Comparison of ENCODE assay signal across 8 mouse cellular contexts in the genomic region with DNA sequence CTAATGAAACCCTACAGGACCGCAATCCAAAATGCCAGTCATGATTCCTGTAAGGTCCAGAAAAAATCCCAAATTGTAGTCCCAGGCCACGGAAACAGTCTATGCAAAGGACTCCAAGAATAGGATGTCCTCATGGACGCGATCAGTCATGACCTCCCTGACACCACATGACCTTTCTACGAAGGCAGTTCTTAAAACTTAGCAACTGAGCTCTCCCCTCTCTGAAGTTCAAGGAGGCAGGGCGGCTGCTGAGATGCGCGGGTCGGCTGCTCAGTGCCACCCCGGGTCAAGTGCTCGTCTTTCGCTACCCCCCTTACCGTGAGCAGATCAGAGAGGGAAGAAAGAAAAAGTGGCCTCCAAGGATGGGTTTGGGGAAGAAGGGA. TPM values are rescaled to one million over a fixed set of nuclear protein-coding genes. Genes with fewer than 3 reads are reported as not detected.
A peak's percentile ranks its signal among the peaks of the same experiment; 100 is the strongest.
DNase-seq lines count a peak whose midpoint lies in the region; ATAC-seq and TF ChIP-seq lines count a peak whose summit lies in the region.

No protein-coding gene starts in this region.

- ATAC-seq in lung, postnatal 0 days = peak; percentile 53
- peak; percentile 41 for ATAC-seq in embryonic facial prominence, embryonic 15.5 days (ENCODE audit: insufficient number of reproducible peaks, low FRiP score, low TSS enrichment, low read depth)
- peak; percentile 50; the same call in 1 of the 2 replicates for ATAC-seq in limb, embryonic 11.5 days (ENCODE audit: insufficient number of reproducible peaks, low FRiP score, low TSS enrichment, low read depth)
- ATAC-seq in neutrophil, adult 5-6 weeks (ENCODE audit: extremely low read depth, insufficient number of reproducible peaks, low FRiP score, poor library complexity, severe bottlenecking) = peak; percentile 4; the same call in 1 of the 2 replicates

- H3K27ac ChIP-seq in lung, postnatal 0 days (ENCODE audit: low read length) = peak overlapping the region; percentile 96
- peak overlapping the region; percentile 99 for H3K27ac ChIP-seq in embryonic facial prominence, embryonic 15.5 days (replicated peaks)
- peak overlapping the region; percentile 88 for H3K27ac ChIP-seq in limb, embryonic 11.5 days (replicated peaks; ENCODE audit: low read depth, low read length)

- peak overlapping the region; percentile 57 for H3K4me3 ChIP-seq in lung, postnatal 0 days (ENCODE audit: low read depth, low read length)
- peak overlapping the region; percentile 71 for H3K4me3 ChIP-seq in embryonic facial prominence, embryonic 15.5 days (replicated peaks)
- H3K4me3 ChIP-seq in limb, embryonic 11.5 days (ENCODE audit: low read depth, low read length) = peak overlapping the region; percentile 61

- no peaks in the 10 kb centered on the region for H3K27me3 ChIP-seq in lung, postnatal 0 days (replicated peaks; ENCODE audit: insufficient read depth, low read length)
- H3K27me3 ChIP-seq in embryonic facial prominence, embryonic 15.5 days = no peaks in the 10 kb centered on the region
- no peaks in the 10 kb centered on the region for H3K27me3 ChIP-seq in limb, embryonic 11.5 days (ENCODE audit: control insufficient read depth, insufficient read depth, low read length)

- peak overlapping the region; percentile 75 for H3K9ac ChIP-seq in lung, postnatal 0 days (replicated peaks; ENCODE audit: low read depth)
- H3K9ac ChIP-seq in embryonic facial prominence, embryonic 15.5 days = peak overlapping the region; percentile 80
- peak overlapping the region; percentile 86 for H3K9ac ChIP-seq in limb, embryonic 11.5 days (ENCODE audit: low read length)

- H3K4me1 ChIP-seq in lung, postnatal 0 days (ENCODE audit: insufficient read depth, low read depth, low read length) = peaks cover 8% of the 10 kb centered on the region
- H3K4me1 ChIP-seq in embryonic facial prominence, embryonic 15.5 days = peaks cover 14% of the 10 kb centered on the region
- H3K4me1 ChIP-seq in limb, embryonic 11.5 days (ENCODE audit: control insufficient read depth, insufficient read depth, low read length) = peaks cover 13% of the 10 kb centered on the region

- 0 out of 2 replicates have a peak, but pooled peaks have one; percentile 17 for TF ChIP-seq EP300 in lung, postnatal 0 days (IDR thresholded peaks at IDR 0.05)

- no peaks in the 10 kb centered on the region for H3K9me3 ChIP-seq in lung, postnatal 0 days (ENCODE audit: low read length)
- no peaks in the 10 kb centered on the region for H3K9me3 ChIP-seq in embryonic facial prominence, embryonic 15.5 days (replicated peaks)
- H3K9me3 ChIP-seq in limb, embryonic 11.5 days (ENCODE audit: control insufficient read depth, low read length) = no peaks in the 10 kb centered on the region

- DNase-seq in lung, postnatal 0 days (ENCODE audit: low spot score) = no peak
- no peak for DNase-seq in lung, postnatal 14 days
- no peak for DNase-seq in limb, embryonic 11.5 days (ENCODE audit: low spot score)
- DNase-seq in ovary, postnatal 14 days (ENCODE audit: low spot score) = no peak
- DNase-seq in layer of hippocampus, adult 18-20 months (ENCODE audit: low spot score in 2 of 2) = no peak
- no peak for DNase-seq in embryo, embryonic 10.5 days (ENCODE audit: low spot score)

- H3K4me2 ChIP-seq in lung, postnatal 0 days (replicated peaks; ENCODE audit: low read depth, low read length) = peak overlapping the region; percentile 53
- H3K4me2 ChIP-seq in embryonic facial prominence, embryonic 15.5 days (replicated peaks) = peak overlapping the region; percentile 51
- H3K4me2 ChIP-seq in limb, embryonic 11.5 days (ENCODE audit: low read depth, severe bottlenecking) = peak overlapping the region; percentile 47

- 0% methylated on average over 13 of the region's 13 CpGs for WGBS in lung, postnatal 0 days
- 0% methylated on average over 13 of the region's 13 CpGs for WGBS in embryonic facial prominence, embryonic 15.5 days
- WGBS in limb, embryonic 11.5 days = under 1% methylated on average over 13 of the region's 13 CpGs

- no peak for TF ChIP-seq CTCF in lung, postnatal 0 days (IDR thresholded peaks at IDR 0.05)

- no peaks in the 10 kb centered on the region for H3K36me3 ChIP-seq in lung, postnatal 0 days (ENCODE audit: insufficient read depth, low read length)
- H3K36me3 ChIP-seq in embryonic facial prominence, embryonic 15.5 days = no peaks in the 10 kb centered on the region
- no peaks in the 10 kb centered on the region for H3K36me3 ChIP-seq in limb, embryonic 11.5 days (ENCODE audit: control insufficient read depth, insufficient read depth, low read length)

RNA-seq across cellular contexts. Expression of a gene that starts 0.4 kb away (rescaled TPM):
- 17.5 and 18.2 TPM in 2 replicates for polyA plus RNA-seq in lung, postnatal 0 days (2015; fragmentation: Nextera tagmentation; extraction: Ambion mirVana)
- polyA plus RNA-seq in embryonic facial prominence, embryonic 15.5 days (2015; fragmentation: Nextera tagmentation; extraction: Ambion mirVana) = 36.0 and 36.2 TPM in 2 replicates
- polyA plus RNA-seq in limb, embryonic 11.5 days (2014; fragmentation: Nextera tagmentation; extraction: Ambion mirVana) = 81.7 and 81.8 TPM in 2 replicates
- total RNA-seq in neutrophil, adult 5-6 weeks (2017) = 65.2 and 69.9 TPM in 2 replicates
- total RNA-seq in layer of hippocampus, adult 18-20 months (2021) = 10 to 100 TPM; 37.9 to 38.3 TPM

RNA-seq across cellular contexts. Expression of a gene that starts 0.6 kb away (rescaled TPM):
- 616 and 682 TPM in 2 replicates for polyA plus RNA-seq in lung, postnatal 0 days (2015; fragmentation: Nextera tagmentation; extraction: Ambion mirVana)
- polyA plus RNA-seq in embryonic facial prominence, embryonic 15.5 days (2015; fragmentation: Nextera tagmentation; extraction: Ambion mirVana) = 1,034 and 1,068 TPM in 2 replicates
- polyA plus RNA-seq in limb, embryonic 11.5 days (2014; fragmentation: Nextera tagmentation; extraction: Ambion mirVana) = 2,416 and 2,529 TPM in 2 replicates
- 585 and 681 TPM in 2 replicates for total RNA-seq in neutrophil, adult 5-6 weeks (2017)
- total RNA-seq in layer of hippocampus, adult 18-20 months (2021) = 100 to 1,000 TPM; 127 to 133 TPM
